Mouse (Mus musculus) cerebellum, postnatal 10 days (tissue): ENCODE data around the gene Cldn20.

ENCODE experiments used
- DNase-seq, 2 experiments: peaks; one replicate each; pipeline ENCODE4 v3.0.0; 2021; ENCODE audit warnings: mixed read lengths in 2 of 2

Gene Cldn20

DNA sequence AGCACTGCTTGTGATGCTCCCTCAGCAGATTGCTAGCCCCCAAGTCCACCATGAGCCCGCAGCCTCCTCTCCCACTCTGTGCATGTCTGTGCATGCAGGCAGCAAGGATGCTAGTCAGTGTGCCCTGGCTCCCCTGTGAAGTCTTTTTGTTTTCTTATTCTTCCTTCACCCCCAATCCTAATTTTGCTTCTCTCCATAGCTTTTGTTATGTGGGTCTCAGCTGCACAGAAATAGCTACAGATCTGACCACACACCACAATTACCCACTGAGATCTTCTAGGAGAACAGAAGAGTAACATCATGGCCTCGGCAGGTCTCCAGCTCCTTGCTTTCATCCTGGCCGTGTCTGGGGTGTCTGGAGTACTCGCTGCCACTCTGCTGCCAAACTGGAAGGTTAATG, at the start of gene Cldn20:
TSS of gene Cldn20 (plus strand) at position 301 of the 400 bp plus-strand sequence.
- DNase-seq = no peak

- no peak for DNase-seq
These were observed 49.3 kb upstream of the Cldn20 start for GRCm38 (mm10) chr17:3483091-3483490.

- DNase-seq = no peak
These were observed 46.5 kb upstream of the Cldn20 start for GRCm38 (mm10) chr17:3485851-3486250.

DNA sequence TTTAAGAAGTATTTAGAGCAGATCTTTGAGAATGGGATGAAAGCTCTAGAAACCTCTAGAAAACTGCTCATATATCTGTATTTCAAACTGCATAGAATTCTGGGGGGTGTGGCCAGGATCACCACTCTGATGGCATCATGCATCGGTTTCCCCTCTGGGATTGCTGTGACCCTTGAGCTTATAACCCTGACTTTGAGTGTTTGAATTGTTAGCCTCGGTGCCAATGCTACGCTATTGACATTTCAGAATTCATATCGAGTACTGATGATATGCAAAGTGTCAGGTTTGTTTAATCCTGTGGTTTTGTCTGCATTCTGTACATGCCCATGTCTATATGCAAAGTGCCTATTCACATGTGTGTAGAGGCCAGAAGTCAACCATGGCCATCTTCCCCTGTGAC, 45.1 kb upstream of the Cldn20 start:
- DNase-seq = no peak

DNA sequence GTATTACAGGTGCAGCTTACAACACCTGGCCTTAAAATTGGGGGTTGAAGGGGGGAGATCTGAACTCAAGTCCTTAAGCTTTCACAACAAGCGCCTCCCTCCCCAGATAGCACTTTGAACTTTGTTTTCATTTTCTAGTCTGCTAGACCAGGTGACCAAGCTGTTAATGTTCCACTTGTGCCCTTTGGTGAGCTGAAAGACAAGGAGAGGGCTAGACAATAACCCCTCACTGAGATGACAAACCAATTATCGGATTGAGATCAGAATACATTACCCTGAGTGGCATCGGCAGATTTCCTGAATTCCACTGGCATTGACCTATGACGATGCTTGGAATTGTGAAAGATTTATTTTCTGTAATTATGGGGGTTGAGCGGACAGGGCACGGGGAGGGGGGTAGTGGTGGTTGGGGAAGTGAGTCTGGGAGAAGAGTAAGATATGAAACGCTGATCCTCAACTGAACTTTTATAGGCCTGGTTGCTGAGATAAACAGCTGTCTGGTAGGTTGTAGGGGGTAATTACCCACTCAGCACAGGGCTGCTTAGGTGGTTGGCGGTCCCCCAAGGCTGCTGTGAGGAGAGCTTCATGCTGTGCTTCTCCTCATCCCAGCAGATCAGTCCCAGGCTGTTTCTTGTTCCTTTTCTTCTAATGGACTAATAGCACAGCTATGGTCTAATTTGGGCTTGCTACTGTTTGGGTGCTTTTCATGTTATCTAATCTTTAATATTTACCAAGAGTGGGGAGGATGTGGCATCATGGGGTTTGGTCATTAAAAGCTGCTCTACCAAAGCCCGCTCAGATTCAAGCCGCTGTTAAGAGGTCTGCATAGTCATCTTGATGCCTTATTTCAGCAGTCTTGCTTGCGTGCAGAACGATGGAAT, 44.4 kb upstream of the Cldn20 start:
- DNase-seq = no peak

- DNase-seq = no peak
These were observed 42.0 kb upstream of the Cldn20 start for GRCm38 (mm10) chr17:3490216-3490895.

DNA sequence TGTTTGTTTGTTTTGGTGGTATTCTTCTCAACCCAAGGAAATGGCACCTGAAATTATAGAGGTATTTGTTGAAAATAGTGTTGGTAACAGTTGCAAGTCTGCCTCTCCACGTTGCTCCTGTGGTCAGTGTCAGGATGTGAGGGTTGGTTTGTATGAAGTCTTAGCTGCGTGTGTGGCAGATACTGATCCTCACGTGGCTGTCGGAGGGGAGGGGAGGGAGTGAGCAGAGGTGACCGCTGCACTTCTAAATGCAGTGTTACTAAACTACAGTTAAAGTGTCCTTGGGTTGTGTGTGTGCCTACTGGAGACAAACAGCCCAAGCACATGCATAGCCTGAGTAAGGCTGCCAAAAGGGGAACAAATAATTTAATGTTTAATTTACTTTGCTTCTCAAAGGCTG, 41.3 kb upstream of the Cldn20 start:
- no peak for DNase-seq

- peak; percentile 55 to 74 for DNase-seq
These were observed 40.7 kb upstream of the Cldn20 start for GRCm38 (mm10) chr17:3491667-3492066.

DNA sequence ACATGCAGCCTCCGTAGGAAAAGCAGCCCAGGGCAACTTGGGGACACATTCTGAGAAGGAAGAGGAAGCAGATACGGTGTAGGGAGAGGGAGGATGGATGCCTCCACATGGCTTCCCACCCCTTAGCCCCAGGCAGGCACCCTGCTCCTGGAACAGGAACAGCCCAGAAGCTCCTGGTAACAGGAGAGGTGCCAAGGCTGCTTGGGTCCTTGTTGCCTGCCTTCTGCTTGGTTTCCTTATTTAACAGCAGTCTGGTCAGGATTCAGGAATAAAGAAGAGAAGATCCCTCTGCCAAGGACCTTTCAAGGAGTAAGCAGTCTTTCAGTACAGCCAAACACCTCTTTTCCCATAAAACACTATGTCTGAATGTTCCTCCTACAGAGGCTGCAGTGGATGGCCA, 36.8 kb upstream of the Cldn20 start:
- DNase-seq = peak in 1 of 2 experiments; percentile 32

GRCm38 (mm10) chr17:3496080-3496479, 36.3 kb upstream of the Cldn20 start:
- no peak for DNase-seq

- peak; percentile 57 to 72 for DNase-seq
These were observed 34.3 kb upstream of the Cldn20 start for GRCm38 (mm10) chr17:3498086-3498485.

- no peak for DNase-seq
These were observed 33.8 kb upstream of the Cldn20 start for GRCm38 (mm10) chr17:3498580-3498979.

DNA sequence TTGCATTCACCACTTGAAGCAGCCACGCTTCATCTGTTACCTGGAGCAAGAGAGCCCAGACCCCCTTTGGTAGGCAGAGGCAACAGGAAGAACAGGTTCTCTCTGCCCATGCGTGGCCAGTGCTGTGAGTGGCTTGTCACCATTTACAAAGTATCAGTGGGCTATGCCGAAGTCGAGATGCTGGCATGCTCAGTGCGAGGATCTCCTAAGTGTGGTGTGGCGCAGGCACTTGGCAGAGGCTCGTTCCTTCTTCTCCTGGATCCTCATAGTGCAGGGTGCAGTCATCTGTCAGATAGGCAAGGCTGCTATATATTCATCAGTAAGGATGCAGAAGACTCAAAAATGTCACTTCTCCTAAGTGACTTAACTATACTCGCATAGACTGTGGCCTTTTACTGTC, 32.9 kb upstream of the Cldn20 start:
- no peak for DNase-seq

GRCm38 (mm10) chr17:3500076-3500475, 32.3 kb upstream of the Cldn20 start:
- no peak for DNase-seq

- DNase-seq = no peak
These were observed 31.4 kb upstream of the Cldn20 start for GRCm38 (mm10) chr17:3500936-3501335.

DNA sequence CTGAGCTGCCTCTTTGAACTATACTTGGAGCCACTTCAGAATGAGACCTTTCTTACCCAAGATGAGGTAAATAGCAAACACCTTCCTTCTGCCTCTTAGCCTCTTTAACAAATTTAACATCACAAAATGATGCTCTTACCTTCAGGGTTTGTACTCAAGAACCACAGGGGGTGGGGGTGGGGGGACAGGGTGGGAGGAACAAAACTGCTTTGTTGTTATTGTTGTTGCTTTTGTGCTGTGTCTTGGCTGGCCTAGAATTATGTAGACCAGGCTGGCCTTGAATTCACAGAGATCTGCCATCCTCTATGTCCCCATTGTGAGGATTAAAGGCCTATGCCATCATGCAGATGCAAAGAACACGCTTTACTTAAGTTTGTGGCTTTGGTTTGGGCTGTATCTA, 26.6 kb upstream of the Cldn20 start:
- no peak for DNase-seq

- no peak for DNase-seq
These were observed 25.8 kb upstream of the Cldn20 start for GRCm38 (mm10) chr17:3506508-3506907.

GRCm38 (mm10) chr17:3509841-3510240, 22.5 kb upstream of the Cldn20 start:
- DNase-seq = peak; percentile 86 to 88

DNA sequence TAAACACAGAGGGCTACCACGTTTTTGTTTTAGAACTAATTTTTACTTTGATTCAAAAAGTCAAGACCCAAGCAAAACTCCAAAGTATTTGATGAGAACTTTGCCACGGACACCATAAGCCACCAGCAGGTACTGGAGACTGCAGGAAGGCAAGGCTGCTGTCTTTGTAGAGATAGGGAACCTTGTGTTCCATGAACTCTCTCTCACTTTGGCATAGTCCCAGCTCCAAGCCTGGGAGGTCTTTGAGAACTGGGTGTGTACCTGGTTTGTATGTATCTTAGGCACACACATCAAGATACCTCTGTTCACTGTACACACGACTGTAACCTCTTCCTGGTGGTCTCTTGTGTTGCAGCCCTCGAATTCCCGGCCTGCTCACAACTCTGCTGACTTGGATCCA, 18.0 kb upstream of the Cldn20 start:
- DNase-seq = no peak

- no peak for DNase-seq
These were observed 16.5 kb upstream of the Cldn20 start for GRCm38 (mm10) chr17:3515851-3516250.

DNA sequence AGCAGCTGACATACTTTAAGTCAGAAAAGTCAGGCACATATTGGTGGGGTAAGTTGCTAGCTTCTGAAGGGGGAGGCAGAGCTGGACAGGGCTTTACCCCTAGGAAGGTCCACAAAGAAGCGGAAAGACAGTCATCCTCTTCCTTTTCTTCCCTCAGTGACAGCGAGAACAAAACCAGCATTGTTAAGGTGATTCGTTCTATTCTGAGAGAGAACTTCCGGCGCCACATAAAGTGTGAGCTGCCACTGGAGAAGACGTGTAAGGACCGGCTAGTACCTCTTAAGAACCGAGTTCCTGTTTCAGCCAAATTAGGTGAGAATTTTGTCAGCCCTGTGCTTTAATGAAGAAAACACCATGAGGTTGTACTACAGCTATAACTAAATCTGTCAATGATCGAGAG, 15.9 kb upstream of the Cldn20 start:
- no peak for DNase-seq

GRCm38 (mm10) chr17:3520344-3520743, 12.0 kb upstream of the Cldn20 start:
- no peak for DNase-seq

- peak; percentile 33 to 39 for DNase-seq
These were observed 4.4 kb upstream of the Cldn20 start for GRCm38 (mm10) chr17:3527841-3528471.

DNA sequence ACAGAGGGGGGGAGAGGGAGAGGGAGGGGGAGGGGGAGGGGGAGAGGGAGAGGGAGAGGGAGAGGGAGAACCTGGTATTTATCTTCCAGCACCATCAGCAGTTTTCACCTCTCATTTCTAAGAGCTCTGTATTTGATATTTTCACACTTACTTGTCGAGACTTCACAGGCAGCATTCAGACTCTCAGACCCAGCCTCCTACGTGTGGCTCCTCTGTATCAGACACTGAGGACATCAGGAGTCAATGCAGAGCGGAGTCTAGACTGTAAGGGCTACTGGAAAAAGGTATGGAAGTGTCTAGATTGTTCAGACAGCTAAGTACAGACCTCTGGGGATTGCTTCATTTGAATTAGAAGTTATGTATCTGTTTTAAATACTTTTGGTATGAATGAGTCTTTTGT, 2.8 kb upstream of the Cldn20 start:
- no peak for DNase-seq
